Mouse (Mus musculus): ENCODE data around the gene Pacs2. TPM values are rescaled to one million over a fixed set of nuclear protein-coding genes. Genes with fewer than 3 reads are reported as not detected.

Pacs2 gene
- total and polyA plus RNA-seq, 3 experiments, result 34.8 to 37.5 (median 34.9) TPM

DNA sequence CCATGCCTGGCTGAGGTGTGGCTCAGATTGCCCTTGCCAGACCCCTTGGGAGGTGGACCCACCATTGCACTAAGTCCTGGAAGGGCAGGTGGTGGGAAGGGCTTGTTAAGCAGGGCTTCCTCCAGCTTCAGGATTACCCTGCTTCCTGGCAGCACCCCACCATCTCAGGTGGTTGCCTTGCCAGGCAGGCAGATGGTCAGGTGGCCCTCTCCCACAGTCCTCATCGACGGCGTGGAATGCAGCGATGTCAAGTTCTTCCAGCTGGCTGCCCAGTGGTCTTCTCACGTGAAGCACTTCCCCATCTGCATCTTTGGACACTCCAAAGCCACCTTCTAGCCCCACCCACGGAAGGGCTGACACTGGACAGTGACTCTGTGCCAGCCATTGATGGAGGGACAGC, 57.0 kb downstream of the Pacs2 start:
- DNase-seq, result no peak
- Histone ChIP-seq H3K36me3 (ENCODE audit: control insufficient read depth, insufficient read depth, low read length) (no peaks in the 10 kb centered on the region), H3K4me3 (no peak overlapping the region), H3K27ac (no peak overlapping the region), H3K27me3 (ENCODE audit: control insufficient read depth, insufficient read depth, low read length) (no peaks in the 10 kb centered on the region), H3K9ac (ENCODE audit: low read depth, low read length) (no peak overlapping the region), H3K4me1 (ENCODE audit: control insufficient read depth, insufficient read depth, low read length) (no peaks in the 10 kb centered on the region), H3K79me2 (replicated peaks; ENCODE audit: control insufficient read depth, insufficient read depth, low read length) (no peaks in the 10 kb centered on the region)
- TF ChIP-seq EP300 (IDR thresholded peaks at IDR 0.05; ENCODE audit: insufficient read depth, low read depth, low read length) (no peak), POLR2A (IDR thresholded peaks at IDR 0.05; ENCODE audit: insufficient read depth, low read depth, low read length) (no peak), CTCF (IDR thresholded peaks at IDR 0.05) (no peak)
- 73% methylated on average over 6 of the region's 6 CpGs for WGBS
- intact Hi-C loops (cut with DNase I), result loop anchor here (10.0 kb wide), 1 partner anchor 197 kb away; no protein-coding TSS in a partner anchor

DNA sequence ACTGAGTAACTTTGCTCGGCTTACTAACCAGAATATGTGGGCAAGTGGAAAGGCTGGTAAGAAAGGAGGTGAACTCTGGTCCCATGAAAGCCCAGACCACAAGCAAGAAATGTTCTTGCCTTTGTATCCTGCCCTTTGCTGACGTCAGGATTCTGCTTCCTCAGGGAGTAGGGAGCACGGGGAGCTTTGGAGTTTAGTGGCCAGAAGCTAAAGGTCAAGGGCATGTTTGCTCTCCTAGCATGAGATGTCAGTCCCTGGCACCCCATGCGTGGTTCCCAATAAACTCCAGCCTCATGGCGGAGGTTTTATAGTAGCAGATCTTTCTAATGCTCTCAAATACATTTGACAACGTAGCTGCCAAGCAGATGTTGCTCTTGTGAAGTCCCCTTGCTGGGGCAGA, 57.5 kb downstream of the Pacs2 start:
- Histone ChIP-seq H3K4me1 (ENCODE audit: control insufficient read depth, insufficient read depth, low read length) (no peaks in the 10 kb centered on the region), H3K36me3 (ENCODE audit: control insufficient read depth, insufficient read depth, low read length) (no peaks in the 10 kb centered on the region), H3K9ac (ENCODE audit: low read depth, low read length) (no peak overlapping the region), H3K27me3 (ENCODE audit: control insufficient read depth, insufficient read depth, low read length) (no peaks in the 10 kb centered on the region), H3K27ac (no peak overlapping the region), H3K79me2 (replicated peaks; ENCODE audit: control insufficient read depth, insufficient read depth, low read length) (no peaks in the 10 kb centered on the region), H3K4me3 (no peak overlapping the region)
- TF ChIP-seq POLR2A (IDR thresholded peaks at IDR 0.05; ENCODE audit: insufficient read depth, low read depth, low read length), result no peak
- TF ChIP-seq CTCF (IDR thresholded peaks at IDR 0.05), result no peak
- TF ChIP-seq EP300 (IDR thresholded peaks at IDR 0.05; ENCODE audit: insufficient read depth, low read depth, low read length), result no peak
- DNase-seq, result no peak
- WGBS, result 77% methylated on average over 6 of the region's 6 CpGs
- intact Hi-C loops (cut with DNase I), result loop anchor here (10.0 kb wide), 1 partner anchor 197 kb away; no protein-coding TSS in a partner anchor

DNA sequence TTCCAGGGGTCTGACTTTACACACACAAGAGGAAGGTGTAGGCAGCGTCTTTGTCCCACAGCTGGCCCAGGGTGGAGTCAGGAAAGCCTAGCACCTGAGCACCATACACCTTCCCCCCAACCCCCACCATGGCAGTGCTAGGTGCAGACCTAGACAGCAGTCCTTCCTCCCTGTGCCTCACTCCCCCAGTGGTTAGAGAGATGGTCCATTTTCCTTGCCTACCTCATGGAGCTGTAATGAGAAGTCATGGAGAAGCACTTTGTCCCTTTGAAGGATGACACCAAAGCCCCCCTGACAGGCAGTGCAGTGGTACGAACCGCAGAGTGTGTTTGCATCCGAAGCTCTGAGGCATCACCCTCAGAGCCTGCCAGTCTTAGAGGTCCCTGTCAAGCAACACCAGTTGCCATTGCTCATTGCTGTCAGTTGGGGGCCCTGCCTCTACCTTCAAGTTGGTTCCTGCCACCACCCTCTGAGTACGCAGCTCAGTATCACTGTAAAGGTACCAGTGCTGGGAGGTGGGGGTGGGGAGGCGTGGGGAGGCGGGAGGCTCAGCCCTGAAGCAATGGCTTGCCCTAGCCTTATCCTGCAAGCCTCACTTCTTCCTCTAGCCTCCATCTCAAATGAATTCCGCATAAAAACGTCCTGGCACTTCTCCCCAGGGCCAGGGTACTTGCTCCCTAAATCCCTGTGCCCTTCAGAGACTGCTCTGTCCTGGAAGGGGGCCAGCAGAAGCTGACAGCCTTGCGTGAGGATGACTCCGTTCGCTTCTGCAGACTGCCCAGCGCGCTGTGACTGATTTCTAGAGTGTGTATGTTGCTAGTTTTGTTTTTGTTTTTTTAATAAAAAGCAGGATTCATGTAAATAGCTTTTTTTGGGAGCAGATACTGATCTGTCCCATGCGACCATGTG, 59.4 kb downstream of the Pacs2 start:
- DNase-seq, result no peak
- H3K4me1 ChIP-seq (ENCODE audit: control insufficient read depth, insufficient read depth, low read length), result no peaks in the 10 kb centered on the region
- intact Hi-C loops (cut with DNase I), result loop anchor here (2.0 to 10.0 kb wide), 2 partner anchors 69 to 199 kb away; no protein-coding TSS in a partner anchor
- no peak for TF ChIP-seq CTCF (IDR thresholded peaks at IDR 0.05)
- TF ChIP-seq POLR2A (IDR thresholded peaks at IDR 0.05; ENCODE audit: insufficient read depth, low read depth, low read length), result no peak
- TF ChIP-seq EP300 (IDR thresholded peaks at IDR 0.05; ENCODE audit: insufficient read depth, low read depth, low read length), result no peak
- no peaks in the 10 kb centered on the region for H3K79me2 ChIP-seq (replicated peaks; ENCODE audit: control insufficient read depth, insufficient read depth, low read length)
- 14% methylated on average over 15 of the region's 15 CpGs for WGBS
- peak overlapping the region; percentile 33 for H3K9ac ChIP-seq (ENCODE audit: low read depth, low read length)
- H3K4me3 ChIP-seq, result peak overlapping the region; percentile 73
- peak overlapping the region; percentile 83 for H3K27ac ChIP-seq
- H3K27me3 ChIP-seq (ENCODE audit: control insufficient read depth, insufficient read depth, low read length), result no peaks in the 10 kb centered on the region
- H3K36me3 ChIP-seq (ENCODE audit: control insufficient read depth, insufficient read depth, low read length), result no peaks in the 10 kb centered on the region

DNA sequence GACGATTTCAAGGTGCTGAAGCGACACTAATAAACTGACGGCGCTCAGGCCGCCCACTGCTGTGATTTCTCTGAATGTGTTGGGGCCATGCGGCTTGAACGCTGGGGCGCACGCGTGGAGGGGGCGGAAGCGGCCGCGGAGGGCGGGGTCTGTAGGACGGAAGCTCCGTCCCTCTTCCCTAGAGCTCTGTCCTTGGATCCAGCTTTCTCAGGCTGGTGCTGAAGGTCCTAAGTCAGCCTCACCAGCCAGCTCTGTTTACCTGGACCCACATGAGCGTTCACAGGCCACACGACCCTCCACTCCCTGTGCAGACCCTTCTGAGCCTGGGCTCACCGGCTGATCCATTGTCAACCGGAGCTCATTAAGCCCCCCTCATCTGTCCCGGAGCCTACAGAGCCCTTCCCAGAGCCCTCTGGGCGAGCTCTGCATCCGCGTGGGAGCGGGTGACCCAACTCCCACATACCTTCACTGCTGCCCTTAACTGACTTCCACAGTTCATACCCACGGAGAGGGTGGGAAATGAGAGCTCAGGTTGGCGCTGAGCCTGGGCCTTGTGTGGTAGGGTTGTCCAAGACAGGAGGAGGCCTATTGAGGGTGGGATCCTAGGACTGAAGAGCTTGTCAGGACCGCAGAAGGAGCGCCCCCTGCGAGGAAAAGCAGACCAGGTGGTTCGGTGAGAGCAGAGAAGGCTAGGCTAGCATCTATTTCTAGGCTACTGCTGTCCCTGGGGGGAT, 60.2 kb downstream of the Pacs2 start, which contains the start of gene Tex22:
Tex22 (plus strand) TSS at position 174 of the 734 bp plus-strand sequence.
- DNase-seq, result peak; percentile 91 to 92
- Histone ChIP-seq H3K4me1 (ENCODE audit: control insufficient read depth, insufficient read depth, low read length) (no peaks in the 10 kb centered on the region), H3K4me3 (peak within 1 kb of the TSS; percentile 73), H3K27ac (peak within 1 kb of the TSS; percentile 83), H3K27me3 (ENCODE audit: control insufficient read depth, insufficient read depth, low read length) (no peaks in the 10 kb centered on the region), H3K9ac (ENCODE audit: low read depth, low read length) (peak within 1 kb of the TSS; percentile 85), H3K79me2 (replicated peaks; ENCODE audit: control insufficient read depth, insufficient read depth, low read length) (no peaks in the 10 kb centered on the region), H3K36me3 (ENCODE audit: control insufficient read depth, insufficient read depth, low read length) (no peaks in the 10 kb centered on the region)
- WGBS, result 2% methylated on average over 32 of the region's 32 CpGs
- intact Hi-C loops (cut with DNase I), result loop anchor here (1.0 to 10.0 kb wide), 4 partner anchors 23 to 200 kb away; no protein-coding TSS in a partner anchor
- TF ChIP-seq POLR2A (IDR thresholded peaks at IDR 0.05; ENCODE audit: insufficient read depth, low read depth, low read length) (peak; percentile 98), EP300 (IDR thresholded peaks at IDR 0.05; ENCODE audit: insufficient read depth, low read depth, low read length) (peak; percentile 79), CTCF (IDR thresholded peaks at IDR 0.05) (no peak)

DNA sequence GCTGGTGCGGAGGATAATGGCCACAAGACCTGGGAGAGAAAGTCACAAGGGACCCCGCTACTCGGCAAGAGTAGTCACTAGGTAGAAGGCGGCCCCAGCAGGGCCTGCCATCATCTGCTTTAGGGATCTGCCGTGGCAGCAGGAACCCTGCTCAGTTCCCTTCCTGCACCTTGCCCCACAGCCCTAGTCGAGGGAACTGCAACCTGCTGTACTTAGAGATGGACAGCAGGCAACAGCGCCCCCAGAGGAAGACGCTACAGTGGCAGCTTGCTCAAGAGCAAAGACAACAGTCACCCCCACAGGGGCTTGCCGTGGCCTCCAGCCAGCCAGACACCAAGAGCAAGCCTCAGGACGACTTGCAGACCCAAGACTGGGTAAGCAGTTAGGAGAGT, 60.8 kb downstream of the Pacs2 start:
- H3K4me3 ChIP-seq, result peak overlapping the region; percentile 73
- TF ChIP-seq EP300 (IDR thresholded peaks at IDR 0.05; ENCODE audit: insufficient read depth, low read depth, low read length) (peak; percentile 73; the same call in 1 of the 2 replicates), POLR2A (IDR thresholded peaks at IDR 0.05; ENCODE audit: insufficient read depth, low read depth, low read length) (peak; percentile 62), CTCF (IDR thresholded peaks at IDR 0.05) (no peak; the same call in none of the 2 replicates)
- H3K9ac ChIP-seq (ENCODE audit: low read depth, low read length), result peak overlapping the region; percentile 85
- no peaks in the 10 kb centered on the region for H3K27me3 ChIP-seq (ENCODE audit: control insufficient read depth, insufficient read depth, low read length)
- no peaks in the 10 kb centered on the region for H3K36me3 ChIP-seq (ENCODE audit: control insufficient read depth, insufficient read depth, low read length)
- no peaks in the 10 kb centered on the region for H3K79me2 ChIP-seq (replicated peaks; ENCODE audit: control insufficient read depth, insufficient read depth, low read length)
- 2% methylated on average over 10 of the region's 10 CpGs for WGBS
- H3K4me1 ChIP-seq (ENCODE audit: control insufficient read depth, insufficient read depth, low read length), result no peaks in the 10 kb centered on the region
- intact Hi-C loops (cut with DNase I), result loop anchor here (1.0 to 10.0 kb wide), 4 partner anchors 22 to 200 kb away; no protein-coding TSS in a partner anchor
- peak overlapping the region; percentile 83 for H3K27ac ChIP-seq
- DNase-seq, result peak; percentile 87 to 88
